Mouse (Mus musculus) CH12.LX (cell line): ENCODE results near the gene Pip5k1b. TPM values are rescaled to one million over a fixed set of nuclear protein-coding genes. Genes with fewer than 3 reads are reported as not detected.
A peak's percentile ranks its signal among the peaks of the same experiment; 100 is the strongest.

ENCODE experiments used
- DNase-seq: peaks from one replicate; pipeline ENCODE4 v3.0.0-alpha.2; 2013; ENCODE audit errors: extremely low read depth
- H3K27ac ChIP-seq: 2 replicates; pipeline ENCODE4 v1.5.1; 2012; ENCODE audit warnings: low read depth, mild to moderate bottlenecking, control low read depth, moderate library complexity; ENCODE audit not compliant: insufficient read depth
- H3K27me3 ChIP-seq: replicated peaks from 2 replicates; pipeline ENCODE3; 2012; ENCODE audit warnings: inconsistent platforms
- H3K36me3 ChIP-seq, 2 experiments: replicated peaks in 1 of 2; 2 replicates each; pipeline versions ENCODE3 to v1.6.1; 2012; ENCODE audit warnings: inconsistent platforms in 1 of 2, low read length in 1 of 2, mild to moderate bottlenecking in 1 of 2, mixed read lengths in 1 of 2, moderate library complexity in 1 of 2; ENCODE audit not compliant: control insufficient read depth in 1 of 2, insufficient read depth in 1 of 2
- H3K4me1 ChIP-seq, 2 experiments: 2 replicates each; pipeline ENCODE4 v1.6.1; 2012; ENCODE audit warnings: inconsistent platforms in 1 of 2, moderate library complexity in 1 of 2; ENCODE audit not compliant: insufficient read depth in 2 of 2, control insufficient read depth in 1 of 2
- H3K4me2 ChIP-seq: 2 replicates; pipeline ENCODE4 v1.6.1; 2012; ENCODE audit warnings: low read depth, mild to moderate bottlenecking, control low read depth; ENCODE audit not compliant: poor library complexity, insufficient read depth, severe bottlenecking
- H3K4me3 ChIP-seq, 3 experiments: fragments of 150-350 bp in 1 of 3; sonication (generic) in 1 of 3; replicated peaks in 1 of 3; 2 replicates each; pipeline versions ENCODE3 to v1.5.1; 2011 to 2012; ENCODE audit warnings: low read depth in 2 of 3, low read length in 2 of 3, mild to moderate bottlenecking in 2 of 3, moderate library complexity in 2 of 3, control low read depth in 1 of 3, improper control_type of control experiment in 1 of 3, inconsistent platforms in 1 of 3, mixed read lengths in 1 of 3; ENCODE audit not compliant: poor library complexity in 1 of 3
- H3K79me2 ChIP-seq: replicated peaks from 2 replicates; pipeline ENCODE4 v1.6.1; 2012; ENCODE audit warnings: mild to moderate bottlenecking, moderate library complexity; ENCODE audit not compliant: control insufficient read depth, poor library complexity, insufficient read depth, severe bottlenecking; ENCODE audit errors: extremely low read depth
- H3K9ac ChIP-seq: 2 replicates; pipeline ENCODE4 v1.6.1; 2012; ENCODE audit warnings: low read depth, mild to moderate bottlenecking, control low read depth, moderate library complexity; ENCODE audit not compliant: insufficient read depth
- H3K9me3 ChIP-seq: replicated peaks from 2 replicates; pipeline ENCODE3; 2012; ENCODE audit warnings: low read length, inconsistent platforms, mixed read lengths
- BHLHE40 ChIP-seq: IDR thresholded peaks from 2 replicates; pipeline ENCODE4 v1.6.1; 2011; ENCODE audit warnings: mild to moderate bottlenecking, low read depth, low read length, improper control_type of control experiment
- CHD1 ChIP-seq: IDR thresholded peaks from 2 replicates; pipeline ENCODE4 v1.6.1; 2012; ENCODE audit warnings: low read depth, low read length, improper control_type of control experiment, inconsistent platforms
- E2F4 ChIP-seq: IDR thresholded peaks from 2 replicates; pipeline ENCODE4 v1.6.1; 2011; ENCODE audit warnings: low read depth, low read length, improper control_type of control experiment; ENCODE audit not compliant: insufficient replicate concordance
- ELF1 ChIP-seq: IDR thresholded peaks from 2 replicates; pipeline ENCODE4 v1.6.1; 2014; ENCODE audit warnings: low read depth, mild to moderate bottlenecking, inconsistent platforms, low read length, improper control_type of control experiment
- ETS1 ChIP-seq: conservative IDR thresholded peaks from 2 replicates; pipeline ENCODE4 v1.6.1; 2012; ENCODE audit warnings: low read depth, mild to moderate bottlenecking, inconsistent platforms, low read length, improper control_type of control experiment, moderate library complexity
- GABPA ChIP-seq: IDR thresholded peaks from 2 replicates; pipeline ENCODE4 v1.6.1; 2012; ENCODE audit warnings: low read depth, low read length, improper control_type of control experiment, inconsistent platforms; ENCODE audit not compliant: insufficient replicate concordance
- JUN ChIP-seq: IDR thresholded peaks from 2 replicates; pipeline ENCODE4 v1.6.1; 2011; ENCODE audit warnings: low read depth, mild to moderate bottlenecking, low read length, improper control_type of control experiment, moderate library complexity; ENCODE audit not compliant: insufficient read depth
- KAT2A ChIP-seq: IDR thresholded peaks from 2 replicates; pipeline ENCODE4 v1.6.1; 2012; ENCODE audit warnings: low read length, improper control_type of control experiment, inconsistent platforms; ENCODE audit not compliant: insufficient replicate concordance
- MAFK ChIP-seq: IDR thresholded peaks from 2 replicates; pipeline ENCODE4 v1.6.1; 2011; ENCODE audit warnings: low read length, improper control_type of control experiment; ENCODE audit not compliant: insufficient replicate concordance
- MAX ChIP-seq: IDR thresholded peaks from 2 replicates; pipeline ENCODE4 v1.6.1; 2011; ENCODE audit warnings: low read length, improper control_type of control experiment
- MAZ ChIP-seq: IDR thresholded peaks from 2 replicates; pipeline ENCODE4 v1.6.1; 2012; ENCODE audit warnings: low read depth, mild to moderate bottlenecking, inconsistent platforms, low read length, improper control_type of control experiment, moderate library complexity
- MEF2A ChIP-seq: IDR thresholded peaks from 2 replicates; pipeline ENCODE4 v1.6.1; 2014; ENCODE audit warnings: low read depth, mild to moderate bottlenecking, inconsistent platforms, low read length, improper control_type of control experiment, borderline replicate concordance
- MXI1 ChIP-seq: IDR thresholded peaks from 2 replicates; pipeline ENCODE4 v1.6.1; 2011; ENCODE audit warnings: mild to moderate bottlenecking, low read depth, low read length, improper control_type of control experiment
- MYC ChIP-seq: IDR thresholded peaks from 2 replicates; pipeline ENCODE4 v1.6.1; 2011; ENCODE audit warnings: low read depth, mild to moderate bottlenecking, improper control_type of control experiment, low read length
- NRF1 ChIP-seq: IDR thresholded peaks from 2 replicates; pipeline ENCODE4 v1.6.1; 2014; ENCODE audit warnings: low read depth, mild to moderate bottlenecking, inconsistent platforms, low read length, improper control_type of control experiment, moderate library complexity
- PAX5 ChIP-seq: IDR thresholded peaks from 2 replicates; pipeline ENCODE4 v1.6.1; 2012; ENCODE audit warnings: low read length, inconsistent platforms, mixed read lengths
- POLR2A ChIP-seq: IDR thresholded peaks from 2 replicates; pipeline ENCODE4 v1.6.1; 2011; ENCODE audit warnings: low read depth, mild to moderate bottlenecking, improper control_type of control experiment, low read length
- POLR2AphosphoS2 ChIP-seq: IDR thresholded peaks from 2 replicates; pipeline ENCODE4 v1.6.1; 2011; ENCODE audit warnings: low read depth, low read length, improper control_type of control experiment
- RAD21 ChIP-seq: IDR thresholded peaks from 2 replicates; pipeline ENCODE4 v1.6.1; 2011; ENCODE audit warnings: low read depth, mild to moderate bottlenecking, low read length, improper control_type of control experiment, moderate library complexity
- RCOR1 ChIP-seq: conservative IDR thresholded peaks from 2 replicates; pipeline ENCODE4 v1.6.1; 2012; ENCODE audit warnings: low read depth, mild to moderate bottlenecking, inconsistent platforms, low read length, improper control_type of control experiment
- SIN3A ChIP-seq: IDR thresholded peaks from 2 replicates; pipeline ENCODE4 v1.6.1; 2012; ENCODE audit warnings: low read length, improper control_type of control experiment, inconsistent platforms
- SMC3 ChIP-seq: IDR thresholded peaks from 2 replicates; pipeline ENCODE4 v1.6.1; 2011; ENCODE audit warnings: low read depth, low read length, improper control_type of control experiment
- TCF12 ChIP-seq: IDR thresholded peaks from 2 replicates; pipeline ENCODE4 v1.6.1; 2014; ENCODE audit warnings: low read depth, mild to moderate bottlenecking, inconsistent platforms, low read length, improper control_type of control experiment
- UBTF ChIP-seq: IDR thresholded peaks from 2 replicates; pipeline ENCODE4 v1.6.1; 2012; ENCODE audit warnings: low read depth, mild to moderate bottlenecking, inconsistent platforms, low read length, improper control_type of control experiment, moderate library complexity
- USF2 ChIP-seq: conservative IDR thresholded peaks from 2 replicates; pipeline ENCODE4 v1.6.1; 2011; ENCODE audit warnings: low read depth, low read length, improper control_type of control experiment
- ZC3H11A ChIP-seq: IDR thresholded peaks from 2 replicates; pipeline ENCODE4 v1.6.1; 2012; ENCODE audit warnings: low read depth, mild to moderate bottlenecking, inconsistent platforms, low read length, improper control_type of control experiment
- ZKSCAN1 ChIP-seq: IDR thresholded peaks from 2 replicates; pipeline ENCODE4 v1.6.1; 2012; ENCODE audit warnings: low read depth, inconsistent platforms, low read length, improper control_type of control experiment, borderline replicate concordance
- ZMIZ1 ChIP-seq: IDR thresholded peaks from 2 replicates; pipeline ENCODE4 v1.6.1; 2012; ENCODE audit warnings: low read depth, mild to moderate bottlenecking, inconsistent platforms, low read length, improper control_type of control experiment
- ZNF384 ChIP-seq: IDR thresholded peaks from 2 replicates; pipeline ENCODE4 v1.6.1; 2012; ENCODE audit warnings: low read depth, low read length, improper control_type of control experiment, inconsistent platforms
- dilution Hi-C: fragments of 300-500 bp; cut with MboI; formaldehyde crosslinking; loops from 2 replicates; pipeline ENCODE4 v1.14.3; 2020; ENCODE audit warnings: low sequenced_read_pairs; ENCODE audit not compliant: extremely low pct_unique_long_range_greater_than_20kb, extremely low pct_ligation_motif_present
- in situ Hi-C: fragments of 300-500 bp; cut with MboI; formaldehyde crosslinking; loops from 3 replicates; pipeline ENCODE4 v1.14.3; 2019; ENCODE audit warnings: low sequenced_read_pairs, low pct_ligation_motif_present, low pct_unique_long_range_greater_than_20kb, mixed read lengths
- polyA plus RNA-seq: library from polyadenylated mRNA; unstranded; fragments of >175 nt; gene quantifications from 2 replicates; pipeline ENCODE4 v1.2.1, GENCODE M21; 2012; ENCODE audit warnings: low read depth; ENCODE audit not compliant: insufficient read length
- total RNA-seq, 2 experiments: library from RNA; depleted of rRNA; stranded (reverse); fragments of 300-350 nt in 1 of 2; fragments of >200 nt in 1 of 2; gene quantifications; 2 replicates each; pipeline ENCODE4 v1.2.3; 2012 to 2014

The Pip5k1b gene
- total and polyA plus RNA-seq, 3 experiments: 1.7 to 2.9 (median 2.0) TPM

GRCm38 (mm10) chr19:24279706-24280600 lies 275.7 kb downstream of the Pip5k1b start (continued):
- TF ChIP-seq RCOR1 (no peak), PAX5 (no peak), ZNF384 (no peak), ZC3H11A (no peak), TCF12 (peak; percentile 29), RAD21 (no peak), USF2 (no peak), ETS1 (no peak), POLR2A (peak; percentile 88), ZMIZ1 (peak; percentile 76), SMC3 (no peak), SIN3A (peak; percentile 47), KAT2A (0 out of 2 replicates have a peak, but pooled peaks have one; percentile 40), MEF2A (no peak), MAFK (no peak), CHD1 (no peak), JUN (no peak), MYC (no peak; the same call in none of the 2 replicates), MXI1 (peak; percentile 75), MAZ (peak; percentile 63; the same call in 1 of the 2 replicates), NRF1 (peak; percentile 81), BHLHE40 (no peak)

- Histone ChIP-seq H3K9me3 (peaks cover 2% of the 10 kb centered on the region), H3K9ac (peak overlapping the region; percentile 61), H3K27me3 (no peaks in the 10 kb centered on the region), H3K79me2 (no peaks in the 10 kb centered on the region), H3K4me3 (no peak overlapping the region), H3K36me3 (peaks cover 16 to 37% of the 10 kb centered on the region in 2 experiments), H3K4me2 (peak overlapping the region; percentile 56; the same call in 1 of the 2 replicates), H3K27ac (no peak overlapping the region), H3K4me1 (peaks cover 8 to 42% of the 10 kb centered on the region in 2 experiments)
- dilution Hi-C loops (no loop called here), in situ Hi-C loops (loop anchor here (10.0 to 25.0 kb wide), 2 partner anchors 424 to 583 kb away; partner anchors contain the start of gene Pgm5)
- no peak for DNase-seq
- TF ChIP-seq BHLHE40 (no peak), CHD1 (no peak), MYC (no peak), USF2 (no peak), KAT2A (no peak), SIN3A (no peak), POLR2A (no peak), NRF1 (no peak), ZC3H11A (no peak), MAX (no peak), ELF1 (no peak), JUN (no peak), E2F4 (no peak), UBTF (no peak), GABPA (no peak), PAX5 (no peak), ZKSCAN1 (no peak), POLR2AphosphoS2 (no peak)
These were observed 276.8 kb downstream of the Pip5k1b start for GRCm38 (mm10) chr19:24278859-24279258.
